Mouse (Mus musculus): Measurements from ENCODE around the gene Slc35f3.
"Not testable (repeated sequence)": the region's sequence is repeated elsewhere in the genome, so short reads cannot be mapped to it uniquely, and the experiment has no call there.

Gene Slc35f3

DNA sequence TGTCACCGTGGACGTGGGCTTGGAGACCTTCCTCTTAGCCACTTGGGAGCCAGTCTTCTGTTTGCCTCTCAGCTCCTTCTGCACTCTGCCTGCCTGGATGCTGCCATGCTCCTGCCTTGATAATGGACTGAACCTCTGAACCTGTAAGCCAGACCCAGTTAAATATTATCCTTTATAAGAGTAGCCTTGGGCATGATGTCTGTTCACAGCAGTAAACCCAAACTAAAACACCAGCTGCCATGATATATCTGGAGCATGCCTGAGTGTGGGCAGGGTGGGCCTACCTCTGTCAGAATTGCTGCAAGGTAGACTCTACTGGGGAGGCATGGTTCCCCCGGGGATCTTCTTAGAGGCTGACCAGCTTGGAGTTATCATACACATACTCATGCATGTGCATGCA lies 41.0 kb downstream of the Slc35f3 start:
- no peak for DNase-seq

DNA sequence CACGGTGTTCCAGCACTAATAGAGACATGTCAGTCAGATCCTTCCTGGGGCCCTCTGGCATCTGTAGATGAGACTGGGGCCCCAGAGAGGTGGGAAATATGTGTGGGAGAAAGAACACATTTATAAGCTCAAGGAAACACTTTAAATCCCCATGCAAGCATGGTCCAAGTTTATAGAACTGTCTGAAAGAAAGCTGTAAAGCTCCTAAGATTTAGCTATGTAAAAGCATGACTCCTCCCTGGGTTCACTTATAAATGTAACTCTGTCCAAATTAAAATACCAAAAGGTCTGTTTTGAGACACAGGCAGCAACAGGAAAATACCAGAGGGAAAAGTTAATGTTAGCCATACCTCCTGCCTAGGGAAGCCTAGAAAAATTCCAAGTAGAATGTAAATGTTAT lies 42.8 kb downstream of the Slc35f3 start:
- no peak for DNase-seq

DNA sequence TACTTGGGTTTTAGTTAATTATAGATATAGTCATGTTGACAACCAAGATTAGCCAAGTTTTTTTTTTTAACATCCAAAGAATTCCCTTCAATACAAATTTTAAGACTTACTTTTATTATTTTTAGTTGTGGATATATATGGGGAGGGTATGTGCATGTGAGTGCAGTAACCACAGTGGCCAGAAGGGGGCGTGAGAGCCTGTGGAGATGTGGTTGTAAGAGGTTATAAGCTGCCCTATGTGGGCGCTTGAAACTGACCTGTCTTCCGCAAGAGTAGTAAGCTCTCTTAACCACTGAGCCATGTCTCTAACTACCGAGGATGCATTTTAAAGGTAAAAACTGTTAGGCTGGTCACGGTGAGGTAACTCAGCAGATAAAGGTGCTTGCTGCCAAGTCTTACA lies 45.1 kb downstream of the Slc35f3 start:
- DNase-seq, result no peak

DNA sequence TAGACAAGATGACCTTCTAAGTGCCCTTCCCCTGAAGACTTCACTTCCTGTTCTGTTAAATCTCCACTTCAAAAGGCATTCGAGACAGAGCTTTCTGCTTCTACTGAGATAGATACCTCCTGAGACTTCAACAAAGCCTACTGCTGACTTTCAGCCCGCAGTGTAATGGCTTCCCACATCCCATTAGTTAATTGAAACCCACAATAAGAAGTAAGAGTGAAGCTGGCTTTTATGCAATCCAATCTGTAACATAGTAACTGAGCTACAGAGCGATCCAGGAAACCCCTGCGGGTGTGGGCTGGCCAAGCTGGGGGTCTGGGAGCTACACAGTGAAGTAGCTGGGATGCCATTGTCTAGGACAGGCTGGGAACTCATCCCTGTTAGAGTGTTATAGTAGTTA lies 46.7 kb downstream of the Slc35f3 start:
- no peak for DNase-seq

DNA sequence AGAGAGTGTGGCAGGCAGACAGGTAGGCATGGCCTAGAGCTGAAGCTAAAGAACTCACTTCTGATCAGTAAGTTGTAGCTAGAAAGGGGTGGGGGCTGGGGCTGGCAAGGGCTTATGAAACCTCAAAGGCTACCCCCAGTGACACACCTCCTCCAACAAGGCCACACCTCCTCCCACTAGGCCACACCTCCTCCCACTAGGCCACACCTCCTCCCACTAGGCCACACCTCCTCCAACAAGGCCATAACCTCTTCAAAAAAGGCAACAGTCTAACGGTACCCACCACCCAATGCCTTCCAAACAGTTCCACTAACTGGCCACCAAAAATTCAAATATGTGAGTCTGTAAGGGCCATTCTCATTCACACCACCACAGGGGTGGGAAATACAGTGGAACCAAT lies 54.9 kb downstream of the Slc35f3 start:
- DNase-seq, result no peak

DNA sequence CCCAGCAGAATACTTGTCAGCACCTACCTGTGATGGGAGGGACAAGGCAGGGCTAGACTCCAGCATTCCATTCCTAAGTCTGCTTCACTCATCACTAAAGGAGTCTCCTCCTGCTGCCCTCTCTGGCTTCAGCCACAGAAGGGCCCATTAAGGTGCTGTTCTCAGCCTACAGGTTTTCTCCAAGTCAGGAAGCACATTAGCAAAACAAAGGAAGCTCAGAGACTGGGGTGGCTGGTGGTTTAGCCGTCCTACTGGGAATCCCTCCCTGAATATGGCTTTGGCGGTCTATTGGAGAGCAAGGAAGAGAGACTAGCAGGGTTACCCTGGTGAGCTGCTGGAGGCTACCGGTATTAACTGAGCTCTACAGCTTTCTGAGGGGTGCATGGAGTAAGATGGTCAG lies 59.6 kb downstream of the Slc35f3 start:
- no peak for DNase-seq

DNA sequence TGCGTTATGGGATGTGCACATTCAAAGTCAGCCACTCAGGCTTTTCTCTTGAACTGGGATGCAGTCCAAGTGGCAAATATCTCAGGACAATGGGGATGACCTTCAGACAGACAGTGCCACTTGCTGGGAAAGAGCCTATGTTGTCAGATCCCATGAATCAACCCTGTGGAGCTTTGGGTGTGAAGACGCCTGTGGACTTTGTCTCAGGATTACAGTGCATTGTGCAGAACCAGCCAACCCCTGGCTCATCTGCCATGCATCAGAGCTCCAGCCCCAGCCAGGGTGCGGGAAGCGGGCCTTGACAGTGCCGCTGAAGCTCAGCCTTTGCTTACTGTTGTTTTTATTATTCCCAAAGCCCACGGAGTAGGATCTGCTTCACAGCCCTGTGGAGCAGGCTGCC lies 60.9 kb downstream of the Slc35f3 start:
- no peak for DNase-seq

DNA sequence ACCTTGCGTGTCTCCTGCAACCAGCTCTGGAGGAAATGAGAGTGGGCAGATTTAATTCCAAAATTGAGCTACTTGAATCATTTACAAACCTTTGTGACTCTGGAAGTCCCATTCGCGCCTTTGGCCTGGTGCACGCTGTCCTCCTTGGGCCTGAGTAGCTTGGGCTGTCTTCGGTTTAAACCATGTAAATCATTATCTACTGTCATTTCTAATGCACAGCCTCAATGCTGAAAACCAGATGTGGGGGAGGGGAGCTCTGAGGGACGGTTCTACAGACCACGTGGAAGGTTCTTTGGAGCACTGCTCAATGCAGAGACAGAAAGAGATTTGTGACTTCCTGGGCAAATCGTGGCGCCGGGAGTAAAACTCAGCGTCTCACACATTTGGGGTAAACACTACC lies 61.7 kb downstream of the Slc35f3 start:
- no peak for DNase-seq

DNA sequence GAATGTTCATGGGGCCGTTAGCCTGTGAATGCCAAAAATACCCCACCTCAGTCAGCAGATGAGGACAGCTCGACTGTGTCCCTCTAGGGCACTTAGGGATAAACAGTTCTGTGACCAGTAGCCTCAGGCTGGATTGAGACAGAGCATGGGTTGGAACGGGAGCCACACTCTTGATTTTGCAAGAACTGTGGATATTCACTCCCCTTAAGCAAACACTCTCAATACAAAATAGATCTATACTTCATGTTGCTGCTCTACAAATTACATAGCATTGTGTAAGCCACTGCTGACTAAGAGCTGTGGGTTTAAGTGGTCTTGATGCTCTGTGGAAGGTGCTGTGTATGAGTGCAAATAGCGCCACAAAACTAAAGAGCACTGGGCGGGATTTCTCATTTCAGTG lies 62.3 kb downstream of the Slc35f3 start:
- no peak for DNase-seq

DNA sequence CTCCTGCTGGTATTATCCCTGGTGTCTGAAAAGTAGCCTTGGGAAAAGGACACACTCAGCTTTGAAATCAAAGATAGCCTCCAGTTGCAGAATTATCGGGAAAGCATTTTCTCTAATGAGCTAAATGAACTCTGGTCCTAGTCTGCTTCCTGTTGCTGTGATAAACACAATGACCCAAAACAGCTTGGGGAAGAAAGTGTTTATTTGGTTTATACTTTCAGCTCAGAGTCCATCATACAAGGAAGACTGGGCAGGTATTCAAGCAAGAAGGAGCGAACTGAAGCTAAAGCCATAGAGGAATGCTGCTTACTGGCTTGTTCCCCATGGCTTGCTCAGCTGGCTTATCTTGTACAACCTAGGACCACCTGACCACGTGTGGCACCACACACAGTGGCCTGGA lies 67.9 kb downstream of the Slc35f3 start:
- no peak for DNase-seq

DNA sequence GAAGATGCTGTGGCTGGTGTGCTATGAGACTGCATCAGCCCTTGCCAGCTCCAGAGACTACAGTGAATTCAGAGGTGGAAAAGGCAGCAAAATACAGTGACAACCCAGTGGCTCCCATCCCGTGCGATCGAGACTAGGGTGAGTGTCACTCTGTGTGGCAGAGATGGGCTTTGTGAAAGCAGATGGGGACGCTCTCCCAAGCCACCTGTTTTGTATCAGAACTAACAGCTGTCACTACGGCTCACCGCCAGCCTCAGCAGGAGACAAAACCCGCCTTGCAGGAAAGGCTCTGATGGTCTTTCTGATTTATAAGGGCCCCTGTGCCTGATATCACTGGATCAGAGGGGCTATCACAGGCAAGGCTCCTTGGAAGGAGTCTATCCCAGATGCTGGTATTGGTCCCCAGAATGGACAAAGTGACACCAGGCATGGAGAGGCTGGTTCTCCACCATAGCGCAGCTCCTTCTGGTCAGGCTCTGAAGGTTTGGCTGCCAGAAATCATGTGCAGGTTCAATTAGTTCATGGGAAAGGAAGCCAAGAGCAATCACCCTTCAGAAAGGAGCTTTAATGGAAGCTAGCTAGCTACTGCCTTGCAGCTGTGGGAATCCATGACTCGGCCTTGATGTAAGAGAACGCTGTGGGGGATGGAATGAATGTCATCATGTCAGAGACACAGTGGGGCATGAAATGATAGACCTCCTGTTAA lies 70.1 kb downstream of the Slc35f3 start:
- DNase-seq, result no peak

DNA sequence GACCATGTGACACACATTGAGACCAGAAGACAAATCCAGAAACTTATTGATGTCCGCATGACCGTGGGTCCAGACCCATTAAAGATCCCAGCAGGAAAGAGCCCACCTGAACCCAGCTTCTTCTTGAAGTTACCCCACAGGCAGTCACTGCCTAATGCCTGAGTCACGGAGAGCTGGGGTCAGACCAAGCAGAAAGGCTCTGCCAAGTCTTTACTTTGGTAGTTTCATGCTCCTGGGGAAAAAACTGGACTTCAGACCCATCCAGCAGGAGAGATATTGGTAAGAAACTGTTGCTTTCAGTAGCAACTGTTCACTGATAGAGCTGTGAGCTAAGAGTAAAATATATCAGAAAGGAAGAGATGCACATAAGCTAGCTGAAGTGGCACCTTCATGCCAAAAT lies 73.5 kb downstream of the Slc35f3 start:
- DNase-seq, result no peak

DNA sequence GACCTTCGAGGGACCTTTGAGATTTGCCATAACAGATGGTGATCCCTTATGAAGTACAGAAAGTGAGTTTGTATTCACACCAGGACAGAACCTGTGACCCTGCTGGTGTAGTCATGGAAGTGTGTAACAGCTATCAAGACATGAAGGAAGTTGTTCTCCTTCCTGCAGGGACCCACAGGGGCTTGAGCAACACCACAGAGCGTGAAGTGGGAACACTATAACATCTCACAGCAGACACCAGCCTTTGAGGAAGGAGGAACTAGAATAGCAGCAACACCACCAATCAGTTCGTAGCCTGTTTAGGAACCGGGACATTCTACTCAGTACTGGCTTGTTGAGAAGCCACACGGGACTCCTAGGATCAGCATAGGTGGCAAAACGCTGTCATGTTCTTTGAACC lies 81.2 kb downstream of the Slc35f3 start:
- DNase-seq, result no peak

DNA sequence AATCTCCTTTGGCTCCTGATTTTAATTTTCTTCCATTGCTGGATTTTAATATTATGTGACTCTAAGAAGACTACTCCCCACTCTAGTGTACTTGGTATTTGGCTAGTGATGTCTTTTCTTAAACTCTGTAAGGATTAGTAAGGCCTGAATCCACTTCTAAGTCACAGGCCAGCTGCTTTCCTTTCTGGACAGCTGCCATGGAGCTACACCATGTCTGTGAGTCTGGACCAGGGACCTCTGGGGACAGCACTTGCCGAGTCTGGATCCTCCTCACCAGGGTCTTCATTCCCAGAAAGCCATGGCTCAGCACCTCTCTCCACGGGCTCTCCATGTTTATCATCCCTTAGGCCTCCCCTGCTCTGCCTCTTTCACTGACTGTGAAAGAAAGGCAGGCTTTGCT lies 81.8 kb downstream of the Slc35f3 start:
- DNase-seq, result no peak

DNA sequence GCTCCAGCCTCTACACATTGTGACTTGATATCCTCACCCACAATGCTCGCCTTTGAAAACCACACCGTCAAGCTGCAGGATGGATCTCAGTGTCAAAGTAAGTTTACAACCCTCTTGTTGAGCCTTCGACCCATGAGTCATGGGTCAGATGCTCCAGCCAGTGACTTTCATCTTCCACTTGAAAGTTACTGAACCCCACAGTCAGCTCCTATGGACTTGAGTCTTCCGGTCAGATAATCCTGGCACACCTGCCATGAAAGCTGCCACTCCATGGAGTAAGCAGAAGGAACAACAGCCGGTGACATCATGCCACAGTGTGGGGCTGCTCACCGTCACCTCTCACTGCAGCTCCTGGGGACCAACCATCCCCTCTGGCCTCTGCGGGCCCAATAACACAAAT lies 82.9 kb downstream of the Slc35f3 start:
- no peak for DNase-seq

DNA sequence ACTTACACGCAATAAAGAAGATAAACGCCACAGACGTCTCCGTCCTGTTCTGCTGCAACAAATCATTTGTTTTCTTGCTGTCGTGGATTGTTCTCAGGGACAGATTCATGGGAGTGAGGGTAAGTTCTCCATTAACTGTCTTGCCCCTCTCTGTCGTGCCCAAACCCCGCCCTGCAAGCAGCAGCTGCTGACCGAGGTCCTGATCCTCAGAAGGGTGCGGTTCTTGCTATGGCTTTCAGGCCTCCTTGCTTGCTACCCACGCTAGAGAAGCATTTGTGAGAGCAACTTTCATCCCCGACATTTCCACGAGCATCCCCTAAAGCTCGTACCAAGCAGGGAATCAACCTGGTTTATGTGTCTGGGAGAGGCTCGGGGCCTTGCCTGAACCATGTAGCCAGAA lies 83.9 kb downstream of the Slc35f3 start:
- DNase-seq, result no peak

DNA sequence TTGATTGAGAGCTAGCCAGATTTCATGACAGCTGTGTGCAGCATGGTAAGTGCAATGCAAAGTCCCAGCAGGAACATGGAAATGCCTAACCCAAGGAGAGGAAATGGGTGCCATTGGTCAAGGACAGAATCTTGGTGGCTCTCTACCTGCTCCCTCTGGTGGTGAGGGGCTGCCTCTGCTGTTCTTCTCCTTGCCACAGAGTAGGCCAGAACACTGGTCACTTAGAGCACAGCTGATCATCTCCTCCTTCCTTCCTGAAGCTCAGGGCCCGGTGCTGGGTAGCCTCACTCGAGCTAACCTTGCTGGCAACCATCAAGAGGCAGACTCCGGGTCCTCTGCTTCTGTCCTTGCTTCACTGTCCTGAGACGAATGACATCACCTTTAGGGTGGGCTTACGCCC lies 84.4 kb downstream of the Slc35f3 start:
- no peak for DNase-seq

DNA sequence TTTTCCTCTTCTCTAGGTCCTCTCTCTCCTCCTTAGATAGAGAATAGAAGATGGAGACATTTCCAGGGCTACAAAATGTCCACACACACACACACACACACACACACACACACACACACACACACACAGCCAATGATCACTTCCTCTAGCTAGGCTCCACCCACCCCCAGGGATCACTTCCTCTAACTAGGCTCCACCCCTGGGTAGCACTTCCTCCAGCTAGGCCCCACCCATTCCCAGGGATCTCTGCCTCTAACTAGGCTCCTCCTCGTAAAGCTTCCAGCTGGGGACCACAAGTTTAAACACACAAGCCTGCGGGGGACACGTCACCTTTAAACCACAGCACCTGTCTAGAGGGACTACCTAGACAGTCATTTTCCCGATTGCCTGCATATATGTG lies 89.2 kb downstream of the Slc35f3 start:
- DNase-seq, result no peak

DNA sequence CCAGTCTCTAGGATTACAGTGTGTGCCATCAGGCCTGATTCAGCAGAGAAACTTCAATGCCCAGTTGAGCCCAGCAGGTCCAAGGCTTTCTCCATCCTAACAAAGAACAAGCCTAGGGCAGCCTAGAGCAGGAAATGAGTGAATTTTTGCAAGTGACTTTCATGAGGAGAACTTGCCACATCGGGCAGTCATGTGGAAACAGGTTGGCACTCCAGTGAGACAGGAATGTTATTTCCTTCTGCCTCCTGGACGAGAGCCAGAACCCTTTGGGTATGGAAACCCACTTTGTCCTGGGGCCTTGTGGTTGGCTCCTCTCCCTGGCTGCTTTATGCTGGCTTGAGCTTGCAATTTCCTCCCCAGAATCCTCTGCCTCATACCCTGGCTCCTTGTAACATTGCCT lies 93.2 kb downstream of the Slc35f3 start:
- DNase-seq, result no peak

DNA sequence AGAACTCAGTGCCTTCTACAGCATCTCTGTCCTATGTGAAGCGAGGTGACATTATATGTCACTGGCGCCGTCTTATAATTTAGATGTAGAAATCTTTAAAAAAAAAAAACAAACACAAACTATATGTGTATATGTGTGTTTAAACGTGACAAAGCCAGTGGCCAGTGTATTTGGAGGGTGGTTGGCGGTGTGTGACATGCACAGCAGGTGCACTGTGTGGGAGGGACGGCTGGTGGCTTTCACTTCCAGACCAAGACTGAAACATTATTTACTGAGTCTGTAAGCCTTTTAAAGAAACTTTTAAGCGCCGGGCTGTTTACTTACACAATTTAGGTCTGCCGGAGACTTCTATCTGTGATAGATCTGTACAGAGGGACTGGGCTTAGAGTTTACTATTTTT lies 97.0 kb downstream of the Slc35f3 start:
- no peak for DNase-seq

DNA sequence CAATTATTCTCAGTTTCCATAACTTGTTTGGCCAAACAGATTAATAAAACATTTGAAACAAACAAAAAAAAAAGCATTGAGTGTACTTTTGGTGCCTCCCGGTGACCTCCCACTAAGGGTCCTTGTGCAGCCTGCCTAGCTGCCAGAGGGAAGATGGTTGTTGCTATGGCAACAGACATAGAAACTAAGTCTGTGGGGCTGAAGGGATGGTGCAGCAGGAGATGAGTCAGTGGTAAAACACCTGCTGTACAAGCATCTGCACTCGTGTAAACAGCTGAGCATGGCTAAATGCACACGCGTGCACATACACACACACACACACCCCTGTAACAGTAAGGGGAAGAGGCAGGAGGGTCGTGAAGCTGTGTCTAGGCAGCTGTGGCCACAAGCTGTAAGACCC lies 97.6 kb downstream of the Slc35f3 start:
- no peak for DNase-seq

DNA sequence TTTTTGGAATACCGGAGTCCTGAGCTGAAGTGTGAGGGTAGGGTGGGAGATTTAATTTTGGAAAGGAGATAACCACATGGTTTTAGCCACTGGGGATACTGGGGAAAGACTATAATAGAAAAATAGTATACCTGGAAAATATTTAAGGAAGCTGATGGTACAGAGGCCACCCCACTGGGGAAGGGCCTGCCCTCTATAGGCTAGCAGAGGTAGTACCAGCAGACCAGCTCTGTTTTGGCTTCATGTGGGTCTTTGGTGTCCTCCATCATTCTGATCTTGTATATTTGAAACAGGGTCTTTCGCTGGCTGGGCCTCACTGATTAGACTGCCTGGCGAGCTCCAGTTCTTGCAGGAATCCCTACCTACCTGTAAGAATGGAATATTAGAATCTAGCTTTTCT lies 100.0 kb downstream of the Slc35f3 start:
- no peak for DNase-seq

DNA sequence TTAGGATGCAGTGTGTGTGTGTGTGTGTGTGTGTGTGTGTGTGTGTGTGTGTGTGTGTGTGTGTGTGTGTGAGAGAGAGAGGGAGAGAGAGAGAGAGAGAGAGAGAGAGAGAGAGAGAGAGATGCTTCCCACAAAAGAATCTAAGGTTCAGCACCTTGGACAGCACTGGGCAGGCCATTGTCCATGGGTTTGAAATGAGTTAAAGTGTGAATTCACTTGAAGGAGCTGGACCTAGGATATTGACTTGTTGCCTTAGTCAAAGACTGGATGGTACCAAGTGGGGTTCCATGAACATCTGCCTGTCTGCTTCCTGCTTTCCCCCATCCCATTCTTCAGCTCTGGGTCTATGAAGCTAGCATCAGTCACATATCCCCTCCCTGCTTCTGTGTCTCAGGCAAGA lies 106.2 kb downstream of the Slc35f3 start:
- DNase-seq, result not testable (repeated sequence)

DNA sequence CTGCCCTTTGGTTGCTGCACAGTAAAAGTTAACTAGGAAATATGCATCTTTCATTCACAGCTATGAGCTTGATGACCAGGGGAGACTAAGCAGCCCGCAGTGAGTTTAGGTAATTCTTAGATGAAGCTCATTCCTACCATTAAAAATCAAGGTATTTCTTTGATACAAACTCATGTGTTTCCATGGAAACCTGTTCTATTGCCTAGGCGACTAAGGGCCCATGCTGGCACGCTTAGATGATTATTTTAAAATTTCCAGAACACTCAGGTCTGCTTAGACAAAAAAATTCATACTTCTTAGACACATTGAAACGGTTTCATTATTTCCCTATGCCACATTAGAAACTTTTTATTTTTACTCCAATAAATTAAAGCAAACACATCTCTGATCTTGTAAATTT lies 106.7 kb downstream of the Slc35f3 start:
- DNase-seq, result no peak

DNA sequence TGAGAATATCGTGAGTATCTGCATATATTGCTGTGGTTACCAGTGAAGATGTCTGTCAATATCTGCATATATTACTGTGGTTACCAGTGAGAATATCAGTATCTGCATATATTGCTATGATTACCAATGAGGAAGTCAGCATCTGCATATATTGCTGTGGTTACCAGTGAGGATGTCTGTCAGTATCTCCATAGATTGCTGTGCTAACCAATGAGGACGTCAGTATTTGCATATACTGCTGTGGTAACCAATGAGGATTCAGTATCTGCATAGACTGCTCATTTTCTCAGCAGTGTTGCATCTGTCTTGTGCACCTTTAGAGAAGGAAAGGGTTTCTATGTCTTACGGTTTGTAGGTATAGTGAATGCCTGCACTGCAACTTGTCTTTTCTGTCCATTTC lies 122.5 kb downstream of the Slc35f3 start:
- no peak for DNase-seq

All from heart, adult 11 months (tissue).